Mouse (Mus musculus) monocyte, adult 2 months (primary cell): Measurements from ENCODE around the gene Phb2.

Source experiments
- DNase-seq, 2 experiments: peaks; one replicate each; pipeline ENCODE4 v3.0.0; 2022; ENCODE audit warnings: low spot score in 2 of 2, low read depth in 1 of 2

The Phb2 gene

DNA sequence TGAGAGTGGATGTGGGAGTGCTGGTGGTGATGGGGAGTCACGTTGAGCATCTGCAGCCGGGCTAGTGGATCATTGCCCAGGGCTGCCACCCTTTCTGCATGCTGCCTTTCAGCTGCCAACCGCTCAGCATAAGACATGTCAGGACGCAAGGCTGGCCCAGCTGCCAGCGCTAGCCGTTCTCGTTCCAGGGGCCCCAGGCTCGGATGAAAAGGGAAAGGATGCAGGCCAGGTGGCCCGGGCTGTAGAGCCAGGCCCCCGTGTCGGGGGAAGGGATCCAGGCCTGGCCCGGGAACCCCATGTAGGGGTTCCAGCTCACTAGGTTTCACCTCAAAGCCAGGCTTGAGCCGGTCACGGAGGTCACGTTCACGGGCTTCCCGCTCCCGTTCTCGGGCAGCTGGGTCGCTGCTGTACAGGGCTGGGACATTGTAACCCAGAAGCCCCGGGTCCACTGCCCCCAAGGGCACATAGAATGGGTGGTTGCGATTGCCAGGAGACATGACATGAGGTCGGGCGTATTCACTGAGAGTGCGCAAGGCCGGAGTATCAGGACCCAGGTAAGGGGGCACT lies 32.7 kb downstream of the Phb2 start:
- DNase-seq = no peak

DNA sequence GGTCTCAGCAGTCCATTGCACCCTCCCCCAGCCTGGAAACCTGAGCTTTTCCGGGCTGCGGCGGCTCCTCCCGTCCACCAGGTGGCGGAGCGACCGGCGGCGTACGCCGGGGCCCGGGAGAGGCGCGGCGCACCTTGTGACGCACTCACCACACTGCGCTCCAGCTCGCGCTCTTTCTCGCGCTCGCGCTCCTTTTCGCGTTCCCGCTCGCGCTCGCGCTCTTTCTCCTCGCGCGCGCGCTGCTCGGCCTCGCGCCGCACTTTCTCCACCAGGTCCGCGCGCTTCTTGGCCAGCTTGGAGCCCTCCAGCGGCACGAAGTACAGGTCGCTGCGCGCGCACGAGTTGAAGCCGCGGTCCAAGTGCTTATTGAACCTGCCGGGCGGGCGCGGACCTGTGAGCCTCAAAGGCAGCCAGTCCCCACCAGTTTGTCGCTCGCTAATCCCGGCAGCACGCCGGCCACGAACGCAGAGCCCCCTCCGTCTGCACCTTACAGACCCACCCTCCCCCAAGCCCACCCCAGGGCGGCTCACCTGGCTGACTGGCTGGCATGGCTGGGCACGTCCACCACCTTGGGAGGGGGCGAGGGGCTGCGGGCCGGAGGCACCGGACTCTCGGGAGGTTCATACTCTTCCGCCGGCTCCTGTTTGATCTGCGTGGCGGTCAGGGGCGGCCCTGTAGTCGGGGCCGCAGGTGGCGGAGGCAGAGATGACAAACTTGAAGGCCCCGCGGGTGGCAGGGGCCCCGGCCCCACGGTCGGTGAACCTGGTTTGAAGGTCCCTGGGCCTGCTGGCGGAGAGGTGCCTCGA lies 33.6 kb downstream of the Phb2 start:
- DNase-seq = peak; percentile 83 to 91

DNA sequence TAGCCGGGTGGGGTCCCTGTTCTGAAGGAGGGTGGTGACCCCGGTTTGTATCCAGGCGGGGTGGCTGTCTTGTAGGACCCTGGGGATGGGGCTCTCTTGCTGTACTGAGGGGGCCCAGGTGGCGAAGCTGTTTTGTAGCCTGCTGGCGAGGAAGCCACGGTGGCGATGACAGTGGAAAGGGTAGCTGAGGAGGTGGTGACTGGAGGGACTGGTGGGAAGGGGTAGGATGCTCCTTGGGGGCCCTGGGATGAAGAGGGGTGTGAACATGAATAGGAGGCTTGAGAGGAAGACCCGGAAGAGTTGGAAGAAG lies 34.1 kb downstream of the Phb2 start:
- DNase-seq = no peak

DNA sequence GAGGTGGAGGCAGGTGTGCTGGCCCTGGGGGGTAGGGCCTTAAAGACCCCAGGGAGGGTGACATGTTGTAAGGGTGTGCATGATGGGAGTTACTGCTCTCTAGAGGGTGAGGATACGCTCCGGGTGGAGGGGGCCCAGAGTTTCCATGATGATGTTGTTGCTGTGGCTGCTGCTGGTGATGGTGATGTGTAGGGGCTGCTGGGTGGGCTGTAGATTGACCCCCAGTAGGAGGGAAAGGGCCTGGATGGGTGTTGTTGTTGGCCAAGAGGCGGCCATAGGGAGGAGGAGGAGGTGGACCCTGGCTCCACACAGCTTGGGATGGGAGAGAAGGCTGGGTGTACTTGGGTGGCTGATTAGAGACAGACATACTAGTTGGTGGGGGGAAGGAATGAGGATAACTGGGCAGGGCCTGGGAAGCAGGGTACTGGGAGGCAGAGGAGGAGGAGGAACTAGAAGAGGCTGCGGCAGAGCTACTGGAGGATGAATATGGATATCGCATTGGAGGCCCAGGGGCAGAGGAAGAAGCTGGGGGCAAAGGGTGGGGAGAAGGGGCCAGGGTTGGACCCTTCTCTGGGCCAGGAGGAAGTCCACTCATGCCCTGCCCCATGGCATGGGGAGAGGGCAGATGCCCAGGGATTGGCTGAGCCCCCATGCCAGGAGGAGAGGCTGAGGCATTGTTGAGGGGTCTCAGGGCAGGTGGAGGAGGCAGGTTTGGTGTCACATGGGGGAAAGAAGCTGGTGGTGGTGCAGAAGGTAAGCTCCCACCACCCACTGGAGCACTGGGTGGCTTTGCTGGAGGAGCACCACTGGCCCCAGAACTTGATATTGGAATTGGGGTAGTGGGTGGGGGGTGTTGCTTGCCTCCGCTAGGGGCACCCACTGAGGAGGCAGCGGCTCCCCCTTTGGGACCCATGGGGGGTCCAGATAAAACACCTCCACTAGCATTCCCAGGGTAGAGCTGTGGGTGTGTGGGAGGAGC lies 34.8 kb downstream of the Phb2 start:
- DNase-seq = no peak

DNA sequence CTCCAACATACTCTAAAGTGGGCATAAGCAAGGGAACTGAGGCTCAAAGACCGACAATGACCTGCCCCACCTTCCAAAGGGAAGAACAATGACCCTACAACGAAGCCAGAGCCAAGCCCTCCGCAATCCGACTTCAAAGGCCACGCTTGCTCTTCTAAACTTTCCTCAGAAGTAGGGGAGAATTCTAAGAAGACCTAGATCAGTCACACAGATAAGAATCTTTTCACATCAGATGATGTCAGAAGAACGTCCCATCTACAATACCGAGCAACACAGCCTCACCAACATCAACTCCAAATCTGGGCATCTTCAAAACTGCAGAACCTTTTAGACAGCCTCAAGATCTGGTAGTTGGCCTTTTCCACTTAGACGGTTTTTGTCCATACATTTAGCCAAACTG lies 38.3 kb downstream of the Phb2 start:
- no peak for DNase-seq

DNA sequence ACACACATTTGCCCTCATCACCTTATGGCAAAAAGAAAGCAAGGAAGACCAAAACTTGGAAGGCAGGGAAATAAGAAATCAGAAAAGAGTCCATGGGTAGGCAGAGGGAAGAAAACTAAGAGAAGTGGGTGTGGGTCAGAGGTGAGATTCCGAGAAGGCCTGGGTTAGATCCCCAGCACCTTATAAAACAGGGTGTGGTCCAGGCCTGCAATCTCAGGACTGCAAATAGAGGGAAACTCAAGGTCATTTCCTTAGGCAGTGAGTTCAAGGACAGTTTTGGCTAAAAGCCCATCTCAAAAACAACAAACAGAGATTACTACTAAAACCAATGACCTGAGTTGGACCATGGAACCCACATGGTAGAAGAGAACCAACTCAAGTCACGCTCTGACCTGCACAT lies 41.7 kb downstream of the Phb2 start:
- DNase-seq = no peak

DNA sequence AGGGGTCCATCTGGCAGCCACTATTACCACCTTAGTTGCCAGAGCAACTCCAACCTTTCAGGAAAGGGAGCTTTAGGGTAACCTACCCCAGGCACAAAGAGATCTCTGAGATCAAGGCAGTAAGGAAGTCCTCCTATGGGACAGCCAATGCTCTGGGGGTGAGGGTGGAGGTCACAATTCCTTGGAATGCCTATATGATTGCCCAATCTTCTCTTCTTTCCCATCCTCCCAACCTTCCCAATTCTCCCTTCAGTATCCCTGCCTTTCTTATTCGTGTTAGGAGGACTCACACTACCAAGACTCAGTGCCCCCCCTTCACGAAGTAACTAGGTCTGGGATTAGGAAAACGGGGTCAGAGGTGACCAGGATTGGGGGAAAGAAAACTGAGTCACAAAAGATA lies 43.2 kb downstream of the Phb2 start:
- DNase-seq = no peak

DNA sequence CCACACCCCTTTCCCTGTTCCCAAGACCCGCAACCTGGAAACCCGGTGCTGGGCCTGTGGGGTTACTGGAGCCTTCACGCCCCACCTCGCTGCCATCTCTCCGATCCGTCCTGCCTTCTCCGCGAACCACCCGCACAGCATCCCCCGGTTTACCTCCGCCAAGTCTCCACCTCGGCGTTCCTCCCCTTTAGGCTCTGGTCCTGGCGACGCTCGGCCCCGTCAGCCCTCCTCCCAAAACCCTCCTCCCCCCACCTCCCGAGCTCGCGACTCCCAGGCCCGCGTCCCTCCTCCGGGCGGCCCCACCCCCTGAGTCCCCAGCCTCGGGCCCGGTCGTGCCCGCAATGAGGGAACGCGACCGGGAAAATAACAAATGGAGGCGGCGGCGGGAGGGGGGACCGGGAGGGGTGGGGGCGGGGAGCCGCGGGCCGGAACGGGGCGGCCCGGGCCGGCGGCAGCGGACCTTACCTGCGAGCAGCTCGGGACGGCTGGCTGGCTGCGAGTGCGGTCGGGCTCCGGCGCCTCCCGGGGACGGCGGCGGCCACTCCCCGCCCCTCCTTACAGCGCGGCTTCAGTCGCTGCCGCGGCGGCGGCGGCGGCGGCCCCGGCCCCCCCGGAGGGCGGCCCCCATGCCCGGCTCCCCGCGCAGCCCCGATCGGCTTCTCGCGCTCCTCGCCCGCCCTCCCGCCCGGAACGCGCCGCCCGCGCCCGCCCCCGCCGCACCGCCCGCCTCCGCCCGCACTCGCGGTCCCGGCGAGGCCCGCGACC lies 43.9 kb downstream of the Phb2 start, which contains the start of the genes Gm45234 and Atn1:
Gene Gm45234, minus strand, starts transcription at position 191 of the 765 bp plus-strand sequence.
Gene Atn1, minus strand, starts transcription at position 694 of the 765 bp plus-strand sequence.
- DNase-seq = no peak

DNA sequence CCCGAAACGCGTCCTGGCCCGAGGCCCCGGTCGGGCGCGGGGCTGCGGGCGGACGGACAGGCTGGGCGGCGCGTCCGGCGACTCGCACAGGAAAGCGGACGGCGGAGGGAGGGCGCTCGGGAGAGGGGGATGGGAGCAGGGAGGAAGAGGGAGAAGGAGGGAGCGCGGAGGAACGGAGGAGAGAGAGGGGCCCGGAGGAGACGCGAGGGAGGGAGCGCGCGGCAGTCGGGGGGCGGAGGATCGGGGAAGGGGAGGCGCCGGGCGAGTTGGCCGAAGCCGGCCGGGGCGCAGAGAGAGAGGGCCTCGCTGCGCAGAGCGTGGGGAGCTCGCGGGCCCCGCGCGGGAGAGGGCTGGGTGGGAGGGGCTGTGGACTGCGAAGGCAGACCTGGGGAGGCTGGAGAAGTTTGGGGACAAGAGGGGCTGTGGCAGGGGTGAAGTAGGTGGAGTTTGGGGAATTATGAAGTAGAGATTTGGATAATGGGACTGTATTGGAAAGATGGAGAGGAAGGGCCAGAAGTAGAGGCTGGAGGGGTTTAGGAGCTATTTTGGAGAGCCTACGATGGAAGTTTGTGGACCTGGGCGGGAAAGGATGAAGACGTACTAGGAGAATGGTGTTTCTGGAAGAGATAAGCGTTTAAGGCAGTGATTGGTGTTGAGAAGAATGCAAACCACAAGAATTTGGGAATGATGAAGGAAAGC lies 44.7 kb downstream of the Phb2 start:
- DNase-seq = no peak

DNA sequence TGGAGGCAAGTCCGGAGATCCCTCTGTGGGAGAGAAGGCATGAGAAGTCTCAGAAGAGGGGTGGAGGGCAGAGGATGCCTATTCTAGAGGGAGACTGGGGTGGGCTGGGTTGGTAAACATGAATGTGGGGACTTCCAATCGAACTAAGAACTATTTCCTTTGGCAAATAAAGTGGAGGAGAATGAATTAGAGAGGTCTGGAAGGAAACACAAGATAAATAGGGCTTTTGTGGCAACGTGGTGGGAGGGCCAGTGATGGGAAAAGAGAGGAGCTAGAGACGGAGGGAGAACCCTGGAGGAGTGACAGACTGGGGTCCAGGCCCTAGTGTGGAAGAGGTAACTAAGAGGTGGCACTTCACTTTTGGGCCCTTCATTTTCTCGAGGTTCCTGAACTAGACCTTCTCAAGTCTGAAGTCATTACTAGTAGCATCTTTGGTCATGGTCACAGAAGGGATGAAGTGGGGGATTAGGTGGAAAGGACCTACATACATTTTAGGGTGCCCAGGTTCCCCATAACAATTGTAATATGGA lies 45.3 kb downstream of the Phb2 start:
- no peak for DNase-seq

DNA sequence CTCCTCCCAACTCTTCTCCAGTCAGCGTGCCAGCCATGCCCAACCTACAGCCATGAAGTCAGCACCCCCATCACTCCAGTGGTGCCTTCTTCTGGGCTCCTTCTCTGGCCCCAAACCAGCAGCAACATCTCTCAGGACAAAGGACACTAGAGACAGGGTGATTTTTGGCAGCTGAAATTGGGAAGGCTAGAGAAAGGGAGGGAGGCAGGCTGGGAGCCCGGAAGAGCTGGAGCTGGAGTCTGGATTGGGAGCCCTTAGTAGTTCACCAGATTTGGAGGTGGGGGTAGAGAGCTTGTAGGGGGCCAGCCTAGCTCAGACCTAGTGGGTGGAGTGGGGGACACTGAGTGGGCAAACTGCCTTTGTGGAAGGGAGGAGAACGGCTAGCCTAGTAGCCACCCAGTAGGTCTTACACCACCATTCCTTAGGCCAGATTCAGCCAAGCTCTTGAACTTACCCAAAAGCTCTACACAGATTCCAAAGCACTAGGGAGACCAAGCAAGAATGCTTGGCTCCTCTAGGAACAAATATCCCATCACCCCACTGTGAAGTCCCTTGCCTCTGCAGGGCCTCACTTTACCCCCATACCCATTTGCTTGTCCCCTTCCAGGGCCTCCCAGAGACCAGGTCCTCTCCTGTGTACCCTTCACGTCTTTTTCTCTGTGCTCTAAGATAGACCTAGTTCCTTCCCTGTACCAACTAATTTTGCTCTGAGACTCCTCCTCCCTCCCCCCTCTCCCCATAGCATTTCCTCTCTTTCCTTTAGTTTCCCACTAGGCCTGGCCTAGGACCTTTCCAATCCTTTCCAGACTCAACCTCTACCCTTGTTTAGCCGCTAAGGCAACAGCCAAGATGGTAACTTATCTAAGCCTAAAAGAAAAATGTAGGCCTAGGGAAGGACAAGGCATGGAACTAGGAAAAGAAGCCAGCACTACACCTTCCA lies 46.0 kb downstream of the Phb2 start:
- DNase-seq = no peak

DNA sequence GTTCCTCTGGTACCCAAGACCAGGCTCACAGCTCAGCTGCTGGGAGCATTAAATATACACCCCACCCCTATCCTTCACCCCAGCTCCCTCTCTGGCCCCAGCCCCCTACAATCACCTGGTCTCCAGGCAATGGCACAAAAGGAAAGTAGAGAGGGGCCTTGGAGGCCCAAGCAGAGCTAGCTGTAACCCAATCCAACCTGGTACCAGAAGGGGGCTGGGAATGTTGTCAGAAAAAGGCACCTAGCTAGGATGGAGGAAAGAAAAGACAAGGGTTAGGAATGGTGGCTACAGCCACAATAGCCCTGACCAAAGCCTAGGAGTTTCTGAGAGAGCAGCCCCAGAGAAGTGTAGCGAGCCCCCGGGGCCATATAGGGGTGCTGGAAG lies 46.7 kb downstream of the Phb2 start:
- no peak for DNase-seq

DNA sequence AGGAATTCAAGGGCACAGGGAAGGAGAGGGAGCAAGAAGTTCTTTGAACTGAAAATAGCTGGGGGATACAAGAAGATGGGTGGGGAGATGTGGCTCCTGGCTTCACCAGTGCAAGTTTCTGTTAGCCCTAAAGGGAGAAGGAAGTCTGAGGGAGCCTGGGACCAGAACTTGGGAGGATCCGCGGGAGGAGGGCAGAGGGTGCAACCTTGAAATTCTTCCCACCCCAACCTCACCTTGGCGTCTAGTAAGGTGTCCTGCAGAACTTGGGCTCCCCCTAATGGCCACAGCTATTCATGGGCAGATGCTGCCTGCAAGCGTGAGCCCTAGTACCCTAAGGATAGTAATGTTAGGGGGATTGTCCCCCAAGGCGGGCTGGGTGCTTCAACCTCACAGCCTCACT lies 47.1 kb downstream of the Phb2 start:
- DNase-seq = peak; percentile 49 to 70

DNA sequence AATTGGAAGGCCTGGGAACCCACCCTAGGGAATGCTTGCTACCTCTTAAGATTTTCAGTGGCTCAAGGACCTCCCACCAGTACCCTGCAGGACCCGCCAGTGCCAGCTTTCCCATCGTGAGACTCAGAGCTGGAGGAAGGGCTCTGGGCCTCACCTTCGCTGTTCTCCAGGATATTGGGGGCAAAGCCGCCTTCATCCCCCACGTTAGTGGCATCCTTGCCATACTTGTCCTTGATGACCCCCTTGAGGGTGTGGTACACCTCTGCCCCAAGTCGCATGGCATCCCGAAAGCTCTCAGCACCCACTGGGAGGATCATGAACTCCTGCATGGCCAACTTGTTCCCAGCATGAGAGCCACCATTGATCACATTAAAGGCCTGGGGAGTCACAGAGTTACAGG lies 53.8 kb downstream of the Phb2 start:
- no peak for DNase-seq
